Mouse (Mus musculus) CH12.LX (cell line): ENCODE data around the gene Ncor2. TPM values are rescaled to one million over a fixed set of nuclear protein-coding genes. Genes with fewer than 3 reads are reported as not detected.

Experiments used
- DNase-seq: peaks from one replicate; pipeline ENCODE4 v3.0.0-alpha.2; 2013; ENCODE audit errors: extremely low read depth
- H3K27ac ChIP-seq: 2 replicates; pipeline ENCODE4 v1.5.1; 2012; ENCODE audit warnings: low read depth, mild to moderate bottlenecking, control low read depth, moderate library complexity; ENCODE audit not compliant: insufficient read depth
- H3K27me3 ChIP-seq: replicated peaks from 2 replicates; pipeline ENCODE3; 2012; ENCODE audit warnings: inconsistent platforms
- H3K36me3 ChIP-seq, 2 experiments: replicated peaks in 1 of 2; 2 replicates each; pipeline versions ENCODE3 to v1.6.1; 2012; ENCODE audit warnings: inconsistent platforms in 1 of 2, low read length in 1 of 2, mild to moderate bottlenecking in 1 of 2, mixed read lengths in 1 of 2, moderate library complexity in 1 of 2; ENCODE audit not compliant: control insufficient read depth in 1 of 2, insufficient read depth in 1 of 2
- H3K4me1 ChIP-seq, 2 experiments: 2 replicates each; pipeline ENCODE4 v1.6.1; 2012; ENCODE audit warnings: inconsistent platforms in 1 of 2, moderate library complexity in 1 of 2; ENCODE audit not compliant: insufficient read depth in 2 of 2, control insufficient read depth in 1 of 2
- H3K4me2 ChIP-seq: 2 replicates; pipeline ENCODE4 v1.6.1; 2012; ENCODE audit warnings: low read depth, mild to moderate bottlenecking, control low read depth; ENCODE audit not compliant: poor library complexity, insufficient read depth, severe bottlenecking
- H3K4me3 ChIP-seq, 3 experiments: fragments of 150-350 bp in 1 of 3; sonication (generic) in 1 of 3; replicated peaks in 1 of 3; 2 replicates each; pipeline versions ENCODE3 to v1.5.1; 2011 to 2012; ENCODE audit warnings: low read depth in 2 of 3, low read length in 2 of 3, mild to moderate bottlenecking in 2 of 3, moderate library complexity in 2 of 3, control low read depth in 1 of 3, improper control_type of control experiment in 1 of 3, inconsistent platforms in 1 of 3, mixed read lengths in 1 of 3; ENCODE audit not compliant: poor library complexity in 1 of 3
- H3K79me2 ChIP-seq: replicated peaks from 2 replicates; pipeline ENCODE4 v1.6.1; 2012; ENCODE audit warnings: mild to moderate bottlenecking, moderate library complexity; ENCODE audit not compliant: control insufficient read depth, poor library complexity, insufficient read depth, severe bottlenecking; ENCODE audit errors: extremely low read depth
- H3K9ac ChIP-seq: 2 replicates; pipeline ENCODE4 v1.6.1; 2012; ENCODE audit warnings: low read depth, mild to moderate bottlenecking, control low read depth, moderate library complexity; ENCODE audit not compliant: insufficient read depth
- H3K9me3 ChIP-seq: replicated peaks from 2 replicates; pipeline ENCODE3; 2012; ENCODE audit warnings: low read length, inconsistent platforms, mixed read lengths
- CTCF ChIP-seq, 2 experiments: IDR thresholded peaks in 1 of 2; conservative IDR thresholded peaks in 1 of 2; 2 replicates each; pipeline ENCODE4 v1.5.1; 2011 to 2012; ENCODE audit warnings: low read depth in 2 of 2, low read length in 2 of 2, improper control_type of control experiment in 1 of 2, inconsistent platforms in 1 of 2, mild to moderate bottlenecking in 1 of 2, moderate library complexity in 1 of 2
- ELF1 ChIP-seq: IDR thresholded peaks from 2 replicates; pipeline ENCODE4 v1.6.1; 2014; ENCODE audit warnings: low read depth, mild to moderate bottlenecking, inconsistent platforms, low read length, improper control_type of control experiment
- HCFC1 ChIP-seq: IDR thresholded peaks from 2 replicates; pipeline ENCODE4 v1.6.1; 2012; ENCODE audit warnings: low read depth, mild to moderate bottlenecking, inconsistent platforms, low read length, improper control_type of control experiment
- MAX ChIP-seq: IDR thresholded peaks from 2 replicates; pipeline ENCODE4 v1.6.1; 2011; ENCODE audit warnings: low read length, improper control_type of control experiment
- MAZ ChIP-seq: IDR thresholded peaks from 2 replicates; pipeline ENCODE4 v1.6.1; 2012; ENCODE audit warnings: low read depth, mild to moderate bottlenecking, inconsistent platforms, low read length, improper control_type of control experiment, moderate library complexity
- NELFE ChIP-seq: IDR thresholded peaks from 2 replicates; pipeline ENCODE4 v1.6.1; 2011; ENCODE audit warnings: low read depth, low read length, improper control_type of control experiment
- NRF1 ChIP-seq: IDR thresholded peaks from 2 replicates; pipeline ENCODE4 v1.6.1; 2014; ENCODE audit warnings: low read depth, mild to moderate bottlenecking, inconsistent platforms, low read length, improper control_type of control experiment, moderate library complexity
- PAX5 ChIP-seq: IDR thresholded peaks from 2 replicates; pipeline ENCODE4 v1.6.1; 2012; ENCODE audit warnings: low read length, inconsistent platforms, mixed read lengths
- RAD21 ChIP-seq: IDR thresholded peaks from 2 replicates; pipeline ENCODE4 v1.6.1; 2011; ENCODE audit warnings: low read depth, mild to moderate bottlenecking, low read length, improper control_type of control experiment, moderate library complexity
- RCOR1 ChIP-seq: conservative IDR thresholded peaks from 2 replicates; pipeline ENCODE4 v1.6.1; 2012; ENCODE audit warnings: low read depth, mild to moderate bottlenecking, inconsistent platforms, low read length, improper control_type of control experiment
- SMC3 ChIP-seq: IDR thresholded peaks from 2 replicates; pipeline ENCODE4 v1.6.1; 2011; ENCODE audit warnings: low read depth, low read length, improper control_type of control experiment
- TBP ChIP-seq: conservative IDR thresholded peaks from 2 replicates; pipeline ENCODE4 v1.6.1; 2011; ENCODE audit warnings: low read depth, low read length, improper control_type of control experiment
- TCF12 ChIP-seq: IDR thresholded peaks from 2 replicates; pipeline ENCODE4 v1.6.1; 2014; ENCODE audit warnings: low read depth, mild to moderate bottlenecking, inconsistent platforms, low read length, improper control_type of control experiment
- USF1 ChIP-seq: IDR thresholded peaks from 2 replicates; pipeline ENCODE4 v1.6.1; 2014; ENCODE audit warnings: low read depth, mild to moderate bottlenecking, inconsistent platforms, low read length, improper control_type of control experiment
- USF2 ChIP-seq: conservative IDR thresholded peaks from 2 replicates; pipeline ENCODE4 v1.6.1; 2011; ENCODE audit warnings: low read depth, low read length, improper control_type of control experiment
- ZKSCAN1 ChIP-seq: IDR thresholded peaks from 2 replicates; pipeline ENCODE4 v1.6.1; 2012; ENCODE audit warnings: low read depth, inconsistent platforms, low read length, improper control_type of control experiment, borderline replicate concordance
- dilution Hi-C: fragments of 300-500 bp; cut with MboI; formaldehyde crosslinking; loops from 2 replicates; pipeline ENCODE4 v1.14.3; 2020; ENCODE audit warnings: low sequenced_read_pairs; ENCODE audit not compliant: extremely low pct_unique_long_range_greater_than_20kb, extremely low pct_ligation_motif_present
- in situ Hi-C: fragments of 300-500 bp; cut with MboI; formaldehyde crosslinking; loops from 3 replicates; pipeline ENCODE4 v1.14.3; 2019; ENCODE audit warnings: low sequenced_read_pairs, low pct_ligation_motif_present, low pct_unique_long_range_greater_than_20kb, mixed read lengths
- polyA plus RNA-seq: library from polyadenylated mRNA; unstranded; fragments of >175 nt; gene quantifications from 2 replicates; pipeline ENCODE4 v1.2.1, GENCODE M21; 2012; ENCODE audit warnings: low read depth; ENCODE audit not compliant: insufficient read length
- total RNA-seq, 2 experiments: library from RNA; depleted of rRNA; stranded (reverse); fragments of 300-350 nt in 1 of 2; fragments of >200 nt in 1 of 2; gene quantifications; 2 replicates each; pipeline ENCODE4 v1.2.3; 2012 to 2014

Gene Ncor2
- total and polyA plus RNA-seq, 3 experiments, result 3.9 to 44.7 (median 10.8) TPM

GRCm38 (mm10) chr5:125028911-125029310 is 150.1 kb downstream of the Ncor2 start:
- in situ Hi-C loops (no loop called here), dilution Hi-C loops (no loop called here)
- TF ChIP-seq SMC3 (no peak), RCOR1 (no peak), USF2 (no peak), MAX (no peak), PAX5 (no peak), ELF1 (no peak), NELFE (no peak), HCFC1 (no peak), MAZ (no peak), NRF1 (no peak)
- H3K4me3 ChIP-seq, result no peak overlapping the region
- peaks cover 0 to 4% of the 10 kb centered on the region in 2 experiments; a peak in 2 of 4 replicates for H3K4me1 ChIP-seq
- no peak overlapping the region for H3K27ac ChIP-seq
- no peaks in the 10 kb centered on the region for H3K79me2 ChIP-seq
- H3K4me2 ChIP-seq, result no peak overlapping the region
- peaks cover 88 to 100% of the 10 kb centered on the region in 2 experiments for H3K36me3 ChIP-seq
- no peak overlapping the region for H3K9ac ChIP-seq
- H3K9me3 ChIP-seq, result no peaks in the 10 kb centered on the region
- no peak for DNase-seq
- no peaks in the 10 kb centered on the region for H3K27me3 ChIP-seq

DNA sequence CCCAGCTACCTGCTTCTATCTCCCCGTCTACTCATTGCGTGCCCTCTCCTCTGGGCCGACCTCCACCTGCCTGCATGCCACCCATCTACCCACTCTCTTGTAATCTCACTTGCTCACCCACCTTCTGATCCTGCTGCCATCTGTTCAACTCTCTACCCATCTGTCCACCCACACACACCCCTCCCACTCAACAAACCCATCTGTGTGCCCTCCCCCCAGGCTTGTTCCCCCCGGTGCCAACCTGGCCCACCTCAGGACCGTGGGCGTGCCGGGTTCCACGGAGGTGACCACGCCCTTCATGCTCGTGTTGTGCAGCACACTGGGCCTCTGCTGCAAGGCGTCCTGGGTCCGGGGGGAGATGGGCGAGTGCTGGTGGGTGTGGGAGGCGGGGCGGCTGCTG is 150.6 kb downstream of the Ncor2 start:
- Histone ChIP-seq H3K36me3 (peaks cover 88 to 100% of the 10 kb centered on the region in 2 experiments), H3K4me2 (no peak overlapping the region), H3K4me1 (peaks cover 0 to 2% of the 10 kb centered on the region in 2 experiments; a peak in 1 of 4 replicates), H3K9ac (no peak overlapping the region), H3K4me3 (no peak overlapping the region), H3K27ac (no peak overlapping the region), H3K9me3 (no peaks in the 10 kb centered on the region), H3K79me2 (no peaks in the 10 kb centered on the region), H3K27me3 (no peaks in the 10 kb centered on the region)
- dilution Hi-C loops (no loop called here), in situ Hi-C loops (no loop called here)
- DNase-seq, result no peak
- TF ChIP-seq MAZ, result no peak
- TF ChIP-seq TBP, result no peak
- TF ChIP-seq, all 38 proteins: peak for 0

DNA sequence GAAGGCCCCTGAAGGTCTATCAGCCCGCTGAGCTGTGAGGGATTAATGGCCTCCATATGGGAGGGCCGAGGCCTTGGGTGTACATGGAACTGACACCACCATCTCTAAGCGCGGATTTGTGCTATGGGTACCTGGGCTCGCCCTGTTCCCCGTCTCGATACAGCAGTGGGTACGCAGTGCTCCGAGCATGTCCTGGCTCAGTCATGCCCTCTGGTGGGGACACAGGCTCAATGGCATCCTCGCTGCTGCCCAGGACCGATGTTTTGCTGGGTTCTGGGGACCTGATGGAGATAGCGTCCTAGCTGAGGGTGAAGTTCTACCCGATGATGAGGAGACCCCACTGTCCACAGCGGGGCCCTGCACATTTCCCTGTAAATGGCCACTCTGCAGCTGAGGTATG is 155.0 kb downstream of the Ncor2 start:
- no peak overlapping the region for H3K4me3 ChIP-seq
- dilution Hi-C loops, result no loop called here
- peaks cover 70 to 98% of the 10 kb centered on the region in 2 experiments for H3K36me3 ChIP-seq
- H3K79me2 ChIP-seq, result no peaks in the 10 kb centered on the region
- no peaks in the 10 kb centered on the region for H3K4me1 ChIP-seq
- DNase-seq, result no peak
- no peaks in the 10 kb centered on the region for H3K27me3 ChIP-seq
- TF ChIP-seq CTCF (conservative IDR thresholded peaks at IDR 0.05 in 1 of 2, IDR thresholded peaks at IDR 0.05 in 1 of 2; ENCODE audit: low read depth in 2 of 2, low read length in 2 of 2), result peak in 1 of 2 experiments; percentile 49; a peak in 2 of 4 replicates
- TF ChIP-seq HCFC1, result no peak
- TF ChIP-seq USF1, result no peak
- peak; percentile 55 for TF ChIP-seq SMC3
- no peak for TF ChIP-seq TCF12
- TF ChIP-seq ZKSCAN1, result no peak
- peak; percentile 24 for TF ChIP-seq RAD21
- TF ChIP-seq, all 38 proteins: peak for 3
- in situ Hi-C loops, result no loop called here
- Histone ChIP-seq H3K9ac (no peak overlapping the region), H3K9me3 (no peaks in the 10 kb centered on the region), H3K27ac (no peak overlapping the region), H3K4me2 (no peak overlapping the region)
